Mouse (Mus musculus) cerebellum, adult 2 months (tissue): ENCODE results near the gene Nol9.

ENCODE experiments used
- CTCF ChIP-seq: fragments of 200-500 bp; IDR thresholded peaks from 2 replicates; pipeline ENCODE4 v1.5.1; 2011; ENCODE audit warnings: low read depth, mild to moderate bottlenecking, control low read depth, low read length, moderate library complexity, borderline replicate concordance; ENCODE audit not compliant: insufficient read depth
- POLR2A ChIP-seq: fragments of 200-500 bp; IDR thresholded peaks from 2 replicates; pipeline ENCODE4 v1.6.1; 2011; ENCODE audit warnings: low read length, control low read depth, borderline replicate concordance; ENCODE audit not compliant: insufficient read depth

GRCm38 (mm10) chr4:152012109-152012508 is 27.0 kb upstream of the Nol9 start:
- TF ChIP-seq CTCF (no peak), POLR2A (no peak)
